Mouse (Mus musculus): ENCODE measurements around the gene Kng1. TPM values are rescaled to one million over a fixed set of nuclear protein-coding genes. Genes with fewer than 3 reads are reported as not detected.
"Not testable (repeated sequence)": the region's sequence is repeated elsewhere in the genome, so short reads cannot be mapped to it uniquely, and the experiment has no call there.

Gene Kng1
- polyA plus RNA-seq, 1 experiment, result 13.7 TPM

- TF ChIP-seq POLR2A (IDR thresholded peaks at IDR 0.05; ENCODE audit: borderline replicate concordance, control insufficient read depth, low read depth, low read length) (no peak), CTCF (IDR thresholded peaks at IDR 0.05; ENCODE audit: control insufficient read depth, insufficient read depth, low read length) (no peak)
- Histone ChIP-seq H3K27ac (ENCODE audit: control insufficient read depth, insufficient read depth, low read depth, low read length, poor library complexity) (no peak overlapping the region), H3K4me1 (ENCODE audit: control insufficient read depth, insufficient read depth, low read length) (no peaks in the 10 kb centered on the region), H3K4me3 (replicated peaks; ENCODE audit: control insufficient read depth, low read depth, low read length) (no peak overlapping the region)
- 79% methylated on average over 4 of the region's 4 CpGs for WGBS
Observed at GRCm38 (mm10) chr16:23033673-23034072, 24.0 kb upstream of the Kng1 start.

DNA sequence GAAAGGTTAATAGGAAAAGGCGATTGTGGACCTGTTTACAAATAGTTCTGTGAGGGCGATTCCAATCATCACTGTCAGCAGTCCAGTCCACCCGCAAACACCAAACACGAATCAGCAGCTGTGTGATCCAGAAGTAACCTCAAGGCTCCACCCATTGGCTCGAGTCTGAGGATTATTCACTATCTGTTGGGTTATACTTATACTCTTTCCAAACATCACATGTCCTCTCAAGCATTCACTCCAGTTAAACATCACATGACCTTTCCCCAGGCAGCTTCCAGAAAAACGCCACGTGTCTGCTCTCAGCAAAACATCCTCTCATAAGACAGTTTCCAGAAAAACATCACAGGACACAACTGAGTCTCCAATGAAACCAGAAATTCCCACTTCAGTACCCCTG, 19.9 kb upstream of the Kng1 start:
- Histone ChIP-seq H3K4me1 (ENCODE audit: control insufficient read depth, insufficient read depth, low read length) (no peaks in the 10 kb centered on the region), H3K4me3 (replicated peaks; ENCODE audit: control insufficient read depth, low read depth, low read length) (no peak overlapping the region), H3K27ac (ENCODE audit: control insufficient read depth, insufficient read depth, low read depth, low read length, poor library complexity) (no peak overlapping the region)
- WGBS, result 78% methylated on average over 7 of the region's 7 CpGs
- no peak for TF ChIP-seq POLR2A (IDR thresholded peaks at IDR 0.05; ENCODE audit: borderline replicate concordance, control insufficient read depth, low read depth, low read length)
- no peak for TF ChIP-seq CTCF (IDR thresholded peaks at IDR 0.05; ENCODE audit: control insufficient read depth, insufficient read depth, low read length)

GRCm38 (mm10) chr16:23039281-23039680, 18.4 kb upstream of the Kng1 start:
- TF ChIP-seq POLR2A (IDR thresholded peaks at IDR 0.05; ENCODE audit: borderline replicate concordance, control insufficient read depth, low read depth, low read length) (no peak), CTCF (IDR thresholded peaks at IDR 0.05; ENCODE audit: control insufficient read depth, insufficient read depth, low read length) (no peak)
- H3K4me1 ChIP-seq (ENCODE audit: control insufficient read depth, insufficient read depth, low read length), result no peaks in the 10 kb centered on the region
- WGBS, result 89% methylated on average over 4 of the region's 4 CpGs
- no peak overlapping the region for H3K27ac ChIP-seq (ENCODE audit: control insufficient read depth, insufficient read depth, low read depth, low read length, poor library complexity)
- H3K4me3 ChIP-seq (replicated peaks; ENCODE audit: control insufficient read depth, low read depth, low read length), result no peak overlapping the region

GRCm38 (mm10) chr16:23040876-23041275, 16.8 kb upstream of the Kng1 start:
- TF ChIP-seq CTCF (IDR thresholded peaks at IDR 0.05; ENCODE audit: control insufficient read depth, insufficient read depth, low read length) (no peak), POLR2A (IDR thresholded peaks at IDR 0.05; ENCODE audit: borderline replicate concordance, control insufficient read depth, low read depth, low read length) (no peak)
- 43% methylated on average over 4 of the region's 4 CpGs for WGBS
- no peak overlapping the region for H3K27ac ChIP-seq (ENCODE audit: control insufficient read depth, insufficient read depth, low read depth, low read length, poor library complexity)
- no peaks in the 10 kb centered on the region for H3K4me1 ChIP-seq (ENCODE audit: control insufficient read depth, insufficient read depth, low read length)
- no peak overlapping the region for H3K4me3 ChIP-seq (replicated peaks; ENCODE audit: control insufficient read depth, low read depth, low read length)

- 59% methylated on average over 5 of the region's 5 CpGs for WGBS
Observed at GRCm38 (mm10) chr16:23046319-23046718, 11.3 kb upstream of the Kng1 start.

DNA sequence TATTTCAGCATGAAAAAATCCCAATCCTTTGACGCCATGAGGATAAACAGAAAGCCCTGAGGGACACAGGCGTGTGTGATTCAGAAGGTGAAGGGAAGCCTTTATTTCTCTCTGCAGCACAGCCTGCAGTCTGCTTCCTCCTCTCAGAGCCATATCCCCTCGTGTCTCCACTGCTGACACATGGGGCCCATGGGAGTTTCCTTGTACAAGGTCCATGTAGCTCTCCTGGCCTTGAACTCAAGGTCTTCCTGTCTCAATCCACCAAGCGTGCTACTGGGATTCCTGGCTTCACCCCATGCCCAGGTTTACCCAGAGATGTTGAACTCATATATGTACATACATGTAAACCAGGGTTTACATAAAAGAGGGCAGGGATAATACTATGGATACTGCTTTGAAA, 2.0 kb downstream of the Kng1 start:
- H3K4me3 ChIP-seq (replicated peaks; ENCODE audit: control insufficient read depth, low read depth, low read length); H3K27ac ChIP-seq (ENCODE audit: control insufficient read depth, insufficient read depth, low read depth, low read length, poor library complexity): not testable (repeated sequence)
- 51% methylated on average over 4 of the region's 4 CpGs for WGBS

More at GRCm38 (mm10) chr16:23046319-23046718, 11.3 kb upstream of the Kng1 start:
- Histone ChIP-seq H3K27ac (ENCODE audit: control insufficient read depth, insufficient read depth, low read depth, low read length, poor library complexity) (no peak overlapping the region), H3K4me1 (ENCODE audit: control insufficient read depth, insufficient read depth, low read length) (no peaks in the 10 kb centered on the region), H3K4me3 (replicated peaks; ENCODE audit: control insufficient read depth, low read depth, low read length) (no peak overlapping the region)
- TF ChIP-seq POLR2A (IDR thresholded peaks at IDR 0.05; ENCODE audit: borderline replicate concordance, control insufficient read depth, low read depth, low read length) (no peak), CTCF (IDR thresholded peaks at IDR 0.05; ENCODE audit: control insufficient read depth, insufficient read depth, low read length) (no peak)

GRCm38 (mm10) chr16:23060781-23061325, 3.2 kb downstream of the Kng1 start:
- H3K4me3 ChIP-seq (replicated peaks; ENCODE audit: control insufficient read depth, low read depth, low read length); H3K27ac ChIP-seq (ENCODE audit: control insufficient read depth, insufficient read depth, low read depth, low read length, poor library complexity); H3K4me1 ChIP-seq (ENCODE audit: control insufficient read depth, insufficient read depth, low read length): not testable (repeated sequence)
- WGBS, result 75% methylated on average over 5 of the region's 5 CpGs

More for the DNA sequence above, 2.0 kb downstream of the Kng1 start:
- H3K4me1 ChIP-seq (ENCODE audit: control insufficient read depth, insufficient read depth, low read length), result not testable (repeated sequence)

- WGBS, result 85% methylated on average over 6 of the region's 6 CpGs
- H3K27ac ChIP-seq (ENCODE audit: control insufficient read depth, insufficient read depth, low read depth, low read length, poor library complexity); H3K4me3 ChIP-seq (replicated peaks; ENCODE audit: control insufficient read depth, low read depth, low read length); H3K4me1 ChIP-seq (ENCODE audit: control insufficient read depth, insufficient read depth, low read length): not testable (repeated sequence)
Observed at GRCm38 (mm10) chr16:23077516-23077915, 19.9 kb downstream of the Kng1 start.

DNA sequence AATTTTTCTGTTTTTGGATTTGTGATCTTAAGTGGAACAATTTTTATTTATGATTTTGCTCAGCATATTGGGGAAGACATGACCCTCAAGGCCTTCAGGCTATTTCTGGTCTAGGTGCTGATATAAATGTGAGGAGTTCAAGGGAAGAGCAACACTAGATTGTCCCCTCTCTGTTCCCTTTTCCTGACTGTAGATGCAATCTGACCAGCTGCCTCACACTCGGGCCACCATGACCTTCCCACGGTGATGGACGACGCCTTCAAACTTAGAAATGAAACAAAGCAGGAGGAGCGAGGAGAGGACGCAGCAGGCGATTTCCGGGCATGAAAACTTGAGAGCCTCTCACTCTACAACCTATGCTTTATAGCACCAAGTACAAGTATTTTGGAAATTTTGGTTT, 29.5 kb downstream of the Kng1 start:
- 61% methylated on average over 8 of the region's 8 CpGs for WGBS
- not testable (repeated sequence) for H3K4me3 ChIP-seq (replicated peaks; ENCODE audit: control insufficient read depth, low read depth, low read length); H3K27ac ChIP-seq (ENCODE audit: control insufficient read depth, insufficient read depth, low read depth, low read length, poor library complexity); H3K4me1 ChIP-seq (ENCODE audit: control insufficient read depth, insufficient read depth, low read length)

GRCm38 (mm10) chr16:23087712-23088111, 30.0 kb downstream of the Kng1 start:
- 17% methylated on average over 4 of the region's 4 CpGs for WGBS
- H3K4me1 ChIP-seq (ENCODE audit: control insufficient read depth, insufficient read depth, low read length); H3K4me3 ChIP-seq (replicated peaks; ENCODE audit: control insufficient read depth, low read depth, low read length); H3K27ac ChIP-seq (ENCODE audit: control insufficient read depth, insufficient read depth, low read depth, low read length, poor library complexity): not testable (repeated sequence)

DNA sequence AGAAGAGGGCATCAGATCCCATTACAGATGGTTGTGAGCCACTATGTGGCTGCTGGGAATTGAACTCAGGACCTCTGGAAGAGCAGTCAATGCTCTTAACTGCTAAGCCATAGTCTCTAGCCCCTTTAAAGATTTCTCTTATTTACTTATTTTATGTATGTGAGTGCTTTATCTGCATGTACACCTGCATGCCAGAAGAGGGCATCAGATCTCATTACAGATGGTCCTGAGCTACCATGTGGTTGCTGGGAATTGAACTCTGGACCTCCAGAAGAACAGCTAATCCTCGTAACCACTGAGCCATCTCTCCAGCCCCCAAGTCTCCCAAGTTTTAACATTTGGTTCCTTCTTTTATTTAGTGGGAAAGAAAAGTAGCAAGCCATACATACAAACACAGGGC, 30.8 kb downstream of the Kng1 start:
- 70% methylated on average over 1 of the region's 1 CpGs for WGBS
- not testable (repeated sequence) for H3K27ac ChIP-seq (ENCODE audit: control insufficient read depth, insufficient read depth, low read depth, low read length, poor library complexity); H3K4me1 ChIP-seq (ENCODE audit: control insufficient read depth, insufficient read depth, low read length); H3K4me3 ChIP-seq (replicated peaks; ENCODE audit: control insufficient read depth, low read depth, low read length)

GRCm38 (mm10) chr16:23091345-23091744, 33.7 kb downstream of the Kng1 start:
- not testable (repeated sequence) for H3K4me1 ChIP-seq (ENCODE audit: control insufficient read depth, insufficient read depth, low read length); H3K4me3 ChIP-seq (replicated peaks; ENCODE audit: control insufficient read depth, low read depth, low read length); H3K27ac ChIP-seq (ENCODE audit: control insufficient read depth, insufficient read depth, low read depth, low read length, poor library complexity)

Data from bone marrow, adult 2 months (tissue).